Mouse (Mus musculus) lung, postnatal 14 days (tissue): ENCODE results near the gene Dnm1.
"Not testable (repeated sequence)": the region's sequence is repeated elsewhere in the genome, so short reads cannot be mapped to it uniquely, and the experiment has no call there.

Experiments
- DNase-seq: peaks from one replicate; pipeline ENCODE4 v3.0.0; 2021

Dnm1 gene

GRCm38 (mm10) chr2:32310096-32310845 lies 42.9 kb downstream of the Dnm1 start:
- no peak for DNase-seq

- DNase-seq, result no peak
These were observed 44.1 kb downstream of the Dnm1 start for GRCm38 (mm10) chr2:32308870-32309568.

- peak; percentile 70 for DNase-seq
These were observed 45.0 kb downstream of the Dnm1 start for GRCm38 (mm10) chr2:32307941-32308760.

- no peak for DNase-seq
These were observed 45.8 kb downstream of the Dnm1 start for GRCm38 (mm10) chr2:32307247-32307798.

GRCm38 (mm10) chr2:32306176-32306575 lies 47.0 kb downstream of the Dnm1 start:
- no peak for DNase-seq

GRCm38 (mm10) chr2:32305668-32306067 lies 47.5 kb downstream of the Dnm1 start:
- no peak for DNase-seq

GRCm38 (mm10) chr2:32304145-32304832 lies 48.8 kb downstream of the Dnm1 start:
- DNase-seq, result peak; percentile 65

- DNase-seq, result no peak
These were observed 50.2 kb downstream of the Dnm1 start for GRCm38 (mm10) chr2:32302952-32303351.

- DNase-seq, result no peak
These were observed 53.7 kb downstream of the Dnm1 start for GRCm38 (mm10) chr2:32299469-32299868.

- not testable (repeated sequence) for DNase-seq
These were observed 57.3 kb downstream of the Dnm1 start for GRCm38 (mm10) chr2:32295842-32296241.

GRCm38 (mm10) chr2:32295285-32295684 lies 57.9 kb downstream of the Dnm1 start:
- no peak for DNase-seq

- peak; percentile 44 for DNase-seq
These were observed 58.8 kb downstream of the Dnm1 start for GRCm38 (mm10) chr2:32294348-32294747.

- DNase-seq, result no peak
These were observed 63.6 kb downstream of the Dnm1 start for GRCm38 (mm10) chr2:32289578-32289977.

- peak; percentile 47 for DNase-seq
These were observed 64.7 kb downstream of the Dnm1 start for GRCm38 (mm10) chr2:32288371-32288931.

- DNase-seq, result peak; percentile 99
These were observed 65.2 kb downstream of the Dnm1 start, which contains the start of gene Swi5 for GRCm38 (mm10) chr2:32287923-32288367. Swi5 (minus strand) TSS chr2:32288075.

GRCm38 (mm10) chr2:32287334-32287840 lies 65.8 kb downstream of the Dnm1 start, which contains the start of gene Golga2:
Golga2 (plus strand) TSS chr2:32287384.
- no peak for DNase-seq

- DNase-seq, result no peak
These were observed 69.2 kb downstream of the Dnm1 start for GRCm38 (mm10) chr2:32283986-32284385.

- DNase-seq, result peak; percentile 73
These were observed 70.4 kb downstream of the Dnm1 start for GRCm38 (mm10) chr2:32282727-32283126.

GRCm38 (mm10) chr2:32282289-32282688 lies 70.8 kb downstream of the Dnm1 start:
- DNase-seq, result no peak

GRCm38 (mm10) chr2:32275823-32276222 lies 77.3 kb downstream of the Dnm1 start:
- DNase-seq, result no peak

GRCm38 (mm10) chr2:32260635-32261034 lies 92.5 kb downstream of the Dnm1 start:
- DNase-seq, result peak; percentile 65
